Mouse (Mus musculus): ENCODE results near the gene Cep83. TPM values are rescaled to one million over a fixed set of nuclear protein-coding genes. Genes with fewer than 3 reads are reported as not detected.

The Cep83 gene
- total RNA-seq, 2 experiments from 2014 or later = 15.3 to 17.6 TPM

- DNase-seq = no peak
These were observed 89.1 kb downstream of the Cep83 start for GRCm38 (mm10) chr10:94777576-94777975.

- no peak for DNase-seq
These were observed 90.9 kb downstream of the Cep83 start for GRCm38 (mm10) chr10:94779319-94779718.

DNA sequence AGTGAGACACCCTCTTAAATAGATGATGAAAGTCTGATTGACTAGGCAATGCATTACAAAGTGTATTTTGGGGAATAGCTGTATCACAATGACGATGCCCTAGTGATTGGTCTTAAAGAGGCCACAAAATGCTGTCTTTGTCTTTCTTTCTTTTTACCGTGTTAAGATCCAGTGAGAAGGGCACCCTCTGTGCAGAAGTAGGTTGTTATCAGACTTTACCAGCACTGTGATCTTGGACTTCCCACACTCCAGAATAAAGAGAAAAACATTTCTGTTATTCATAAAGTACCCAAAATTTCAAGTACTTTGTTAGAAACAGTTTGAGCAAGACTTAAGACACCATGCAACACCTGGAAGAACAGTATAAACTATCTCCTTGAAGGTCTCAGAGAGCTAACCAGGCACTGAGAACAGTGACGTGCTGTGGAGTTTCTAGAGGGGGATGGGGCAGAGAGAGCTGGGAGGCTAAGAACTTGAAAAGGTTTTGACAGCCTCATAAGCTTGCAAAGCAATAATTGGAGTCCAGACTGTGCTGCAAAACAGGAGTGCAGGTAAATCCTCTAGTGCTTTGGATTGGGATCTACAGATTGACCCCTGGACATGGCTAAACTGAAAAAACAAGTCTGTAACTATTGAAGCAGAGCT, 92.3 kb downstream of the Cep83 start:
- no peak for DNase-seq

DNA sequence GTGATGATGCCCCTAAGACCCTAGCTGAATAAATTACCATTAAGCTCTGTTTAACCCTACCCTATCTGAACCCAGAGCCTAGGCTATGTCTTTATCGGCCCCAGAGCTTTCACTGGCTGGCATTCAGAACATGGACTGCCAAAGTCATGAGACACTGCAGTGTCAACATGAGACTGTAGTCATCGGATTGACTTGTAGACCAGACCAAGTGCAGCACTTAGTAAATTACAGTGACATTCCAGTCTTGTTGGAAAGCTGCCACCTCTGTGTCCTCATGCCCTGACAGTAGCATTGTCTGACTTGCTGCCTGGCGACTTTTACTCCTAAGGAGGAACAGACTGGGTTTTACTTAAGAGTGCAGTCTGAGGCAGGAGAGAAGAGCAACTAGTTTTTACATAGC, 100.8 kb downstream of the Cep83 start:
- no peak for DNase-seq

- no peak for DNase-seq
These were observed 105.5 kb downstream of the Cep83 start for GRCm38 (mm10) chr10:94793914-94794313.

DNA sequence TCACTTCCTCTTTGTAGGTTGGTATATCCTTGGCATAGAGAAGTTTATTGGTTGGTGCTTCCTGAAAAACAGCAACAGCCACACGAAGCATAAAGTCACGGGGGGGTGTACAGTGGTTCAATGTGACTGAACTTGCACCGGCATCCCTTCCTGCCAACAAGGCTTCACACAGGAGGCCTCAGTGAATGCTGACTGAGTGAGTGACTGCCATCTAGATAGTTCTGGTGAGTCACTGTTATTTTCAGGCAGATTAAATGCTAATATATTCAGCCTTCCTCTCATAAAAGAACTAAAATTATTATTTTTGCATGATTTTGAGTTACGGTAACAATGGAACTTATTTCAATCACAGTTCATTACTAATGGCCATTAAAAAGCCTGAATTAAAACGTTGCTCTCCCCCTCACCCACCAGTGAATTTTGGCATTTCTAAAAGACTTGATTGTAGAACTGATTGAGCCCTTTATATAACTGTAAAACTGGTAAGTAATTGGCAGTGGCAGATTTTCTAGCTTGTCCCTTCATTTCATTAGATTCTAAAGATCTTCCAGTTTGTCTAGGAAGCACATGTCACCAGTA, 106.3 kb downstream of the Cep83 start:
- DNase-seq = no peak

- DNase-seq = no peak
These were observed 109.7 kb downstream of the Cep83 start for GRCm38 (mm10) chr10:94798128-94798527.

- DNase-seq = no peak
These were observed 111.2 kb downstream of the Cep83 start for GRCm38 (mm10) chr10:94799485-94800239.

DNA sequence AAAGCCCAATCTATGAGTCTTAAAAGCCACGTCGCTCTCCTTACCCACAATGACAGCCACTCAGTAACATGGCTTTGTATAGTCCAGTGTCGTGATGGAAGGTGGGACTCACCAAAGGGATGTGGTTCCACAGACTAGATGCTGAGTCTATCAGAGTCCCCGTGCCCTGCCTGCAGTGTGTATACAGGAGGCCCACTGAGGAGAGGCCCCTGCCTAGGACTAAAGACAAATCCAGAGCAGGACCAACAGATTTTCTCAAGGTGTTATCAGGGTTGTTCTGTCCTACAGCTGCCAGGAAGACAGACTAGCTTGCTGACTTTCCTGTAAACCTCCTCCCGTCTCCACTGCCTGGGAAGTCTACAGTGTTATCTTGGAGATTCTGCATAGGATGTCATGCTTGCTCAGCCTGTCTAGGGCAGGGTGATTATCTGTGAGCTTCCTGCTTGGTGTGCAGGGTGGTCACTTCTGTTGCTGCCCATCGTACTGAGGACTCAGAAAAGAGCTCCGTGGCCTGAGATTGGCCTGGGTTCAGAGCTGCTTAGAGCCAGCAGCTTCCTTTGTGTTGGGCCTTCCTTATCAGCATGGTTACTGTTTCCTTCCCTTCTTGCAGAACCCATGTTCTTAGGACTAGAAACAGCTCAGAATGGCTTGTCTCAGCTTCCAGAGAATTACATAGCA, 112.4 kb downstream of the Cep83 start:
- DNase-seq = no peak

GRCm38 (mm10) chr10:94804029-94804908, 115.8 kb downstream of the Cep83 start:
- no peak for DNase-seq

DNA sequence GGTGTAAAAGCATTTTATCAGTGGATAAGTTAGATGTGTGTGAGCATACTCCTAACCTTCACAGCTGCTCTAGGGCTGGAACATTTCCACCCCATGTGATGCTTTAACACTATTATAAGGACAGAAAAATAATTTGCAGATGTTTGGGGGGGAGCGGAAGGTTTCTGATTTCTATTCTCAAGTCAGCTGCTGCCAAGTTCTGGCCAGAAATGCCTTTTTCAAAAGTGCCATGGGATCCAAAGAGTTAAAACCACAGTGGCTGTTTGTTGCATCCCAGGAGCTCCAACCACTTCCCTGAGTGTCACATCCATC, 116.4 kb downstream of the Cep83 start:
- DNase-seq = no peak

- no peak for DNase-seq
These were observed 118.9 kb downstream of the Cep83 start for GRCm38 (mm10) chr10:94807323-94807722.

DNA sequence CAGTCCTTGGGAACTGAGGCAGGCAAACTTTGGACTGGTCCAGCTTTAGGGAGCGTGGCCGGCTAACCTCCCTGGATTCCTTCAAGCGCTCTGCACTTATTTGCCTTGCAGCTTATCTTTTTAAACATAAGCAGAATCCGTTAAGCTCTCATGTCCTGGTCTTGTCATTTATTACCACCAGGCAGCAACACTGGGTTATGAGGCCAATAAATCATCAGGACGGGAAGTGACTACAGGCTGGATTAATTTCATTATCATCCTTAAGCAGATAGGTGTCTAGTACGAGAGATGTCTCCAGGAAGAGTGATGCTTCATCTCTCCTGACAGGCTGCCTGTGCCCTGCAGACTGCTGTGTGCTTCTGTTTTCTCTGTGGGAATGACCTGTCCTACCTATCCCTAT, 119.8 kb downstream of the Cep83 start:
- DNase-seq = no peak

GRCm38 (mm10) chr10:94809946-94810472, 121.6 kb downstream of the Cep83 start:
- DNase-seq = no peak

DNA sequence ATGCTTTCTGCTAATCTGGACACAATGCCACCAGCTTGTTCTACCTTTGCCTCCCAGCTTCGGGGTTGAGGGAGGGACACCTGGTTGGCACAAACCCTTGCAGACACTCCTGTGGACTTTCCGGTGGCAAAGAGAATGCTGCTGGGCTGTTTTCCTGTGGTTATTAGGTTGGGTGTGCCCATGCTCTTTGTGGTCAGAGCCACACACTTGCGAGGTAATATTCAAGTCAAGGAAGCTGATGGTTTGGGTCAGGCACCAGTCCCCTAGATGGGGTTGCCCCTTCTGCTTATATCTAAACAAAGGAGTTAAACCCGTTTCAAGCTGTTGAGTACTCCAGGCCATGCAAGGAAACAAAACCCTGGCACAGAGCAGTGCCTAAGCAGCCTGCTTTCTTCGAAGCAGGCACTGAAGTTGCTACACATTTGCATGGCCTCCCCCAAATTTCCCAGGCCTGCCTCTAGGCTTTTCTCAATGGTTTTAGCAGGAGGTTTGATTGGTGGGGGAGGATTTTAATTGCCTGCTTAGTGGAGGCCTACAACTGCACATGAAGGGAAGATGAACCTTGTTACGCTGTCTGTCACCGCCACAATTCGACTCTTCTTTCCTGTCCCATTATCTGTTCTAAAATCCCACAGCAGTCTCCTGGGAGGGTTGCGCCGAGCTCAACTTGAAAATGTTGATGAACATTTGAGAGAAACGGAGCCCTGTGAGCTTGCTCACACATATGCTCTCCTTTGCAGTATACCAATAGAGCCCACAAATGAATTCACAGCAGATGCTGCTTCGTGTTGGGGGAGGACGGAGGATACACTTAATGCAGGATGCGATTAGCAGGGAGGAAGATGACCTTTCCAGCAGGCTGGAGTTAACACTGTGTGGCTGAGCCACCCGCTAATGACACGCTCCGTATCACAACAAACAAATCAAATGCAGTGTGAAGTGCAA, 123.7 kb downstream of the Cep83 start:
- no peak for DNase-seq

- no peak for DNase-seq
These were observed 129.7 kb downstream of the Cep83 start for GRCm38 (mm10) chr10:94818127-94818526.

- DNase-seq = no peak
These were observed 130.6 kb downstream of the Cep83 start for GRCm38 (mm10) chr10:94818781-94819665.

DNA sequence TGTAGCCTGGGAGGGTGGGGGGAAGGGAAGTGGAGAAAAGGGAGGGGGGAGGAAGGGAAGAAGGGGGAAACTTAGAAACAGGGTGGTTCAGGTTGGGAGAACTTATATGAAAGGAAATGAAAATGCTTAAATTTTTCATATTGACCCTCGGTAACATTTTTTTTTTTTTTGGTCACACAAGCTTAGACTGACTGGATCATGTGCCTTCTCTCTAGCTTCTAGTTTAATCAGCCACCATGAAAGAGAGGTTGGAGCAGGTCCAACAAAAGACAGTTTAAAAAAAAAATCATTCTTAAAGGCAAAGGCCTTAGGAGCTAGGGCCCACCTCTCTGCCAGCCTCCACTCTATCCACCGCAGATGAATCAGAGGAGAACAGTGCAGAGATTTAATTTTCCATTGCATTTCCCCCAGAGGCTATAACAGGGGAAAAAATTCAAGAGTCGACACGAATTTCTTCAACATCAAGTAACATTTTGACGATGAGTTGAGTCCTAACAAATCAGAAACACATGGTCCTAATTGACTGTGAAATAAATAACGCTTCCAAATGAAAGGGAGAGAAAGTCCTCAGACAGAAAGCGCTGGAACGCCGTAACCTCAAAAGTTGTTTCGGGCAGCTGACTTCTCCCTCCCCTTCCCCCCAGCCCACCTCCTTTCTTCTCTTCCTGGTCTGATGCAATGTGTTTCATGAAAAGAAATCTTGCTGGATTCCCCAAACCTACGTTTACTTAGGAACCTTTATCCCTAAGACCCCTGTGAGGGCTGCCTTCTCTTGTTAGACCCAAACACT, 135.7 kb downstream of the Cep83 start:
- no peak for DNase-seq

- DNase-seq = no peak
These were observed 137.5 kb downstream of the Cep83 start for GRCm38 (mm10) chr10:94825951-94826350.
